Mouse (Mus musculus): ENCODE measurements around the gene Mydgf. TPM values are rescaled to one million over a fixed set of nuclear protein-coding genes. Genes with fewer than 3 reads are reported as not detected.

Mydgf gene
- polyA plus RNA-seq, 2 experiments, result 37.3 to 50.3 TPM

DNA sequence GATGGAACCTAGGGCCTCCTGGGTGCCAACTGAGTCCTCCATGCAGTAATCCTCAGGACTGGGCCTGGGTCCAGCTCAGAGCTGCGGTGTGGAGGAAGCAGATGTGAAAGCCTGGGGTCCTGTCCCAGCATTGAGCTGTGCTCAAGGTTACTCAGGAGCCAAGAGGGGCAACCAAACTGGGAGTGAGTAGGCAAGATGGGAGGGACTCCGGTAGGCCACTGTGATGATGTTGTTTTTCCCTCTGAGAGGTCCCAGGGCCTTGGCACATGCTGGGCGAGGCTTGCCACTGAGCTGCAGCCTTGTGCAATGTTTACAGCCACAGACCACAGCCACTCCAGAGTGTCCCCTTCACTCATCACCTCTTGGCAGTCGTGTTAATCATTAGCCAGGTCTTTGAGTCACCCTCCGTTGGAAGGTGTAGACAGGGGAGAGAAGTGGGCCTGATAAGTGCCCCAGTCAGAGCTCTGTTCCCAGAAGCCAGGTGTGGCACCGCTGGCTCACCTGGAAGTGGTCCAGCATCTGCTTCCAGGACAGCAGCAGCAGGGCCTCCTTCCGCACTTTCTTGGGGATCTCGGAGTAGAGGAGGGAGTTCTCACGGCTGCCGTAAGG is 22.7 kb upstream of the Mydgf start:
- DNase-seq (ENCODE audit: low read depth in 3 of 3, low spot score in 3 of 3) (peak in 1 of 3 experiments; percentile 35), ATAC-seq (ENCODE audit: insufficient read depth) (peak; percentile 70)
- H3K27ac ChIP-seq, result no peak overlapping the region
- WGBS (ENCODE audit: insufficient replicate concordance), result 71% methylated on average over 10 of the region's 10 CpGs
- H3K36me3 ChIP-seq (replicated peaks; ENCODE audit: control insufficient read depth, insufficient read depth, low read depth), result peaks cover 21% of the 10 kb centered on the region
- H3K4me3 ChIP-seq (ENCODE audit: insufficient read depth in 1 of 2, low read depth in 2 of 2, low read length in 2 of 2), result no peak overlapping the region
- H3K4me1 ChIP-seq (replicated peaks; ENCODE audit: control insufficient read depth in 2 of 2, insufficient read depth in 2 of 2, low read length in 1 of 2), result no peaks in the 10 kb centered on the region
- H3K27me3 ChIP-seq (ENCODE audit: control insufficient read depth, insufficient read depth, low read length), result no peaks in the 10 kb centered on the region
- no peaks in the 10 kb centered on the region for H3K9me3 ChIP-seq (ENCODE audit: control insufficient read depth, low read length)
- no peak overlapping the region for H3K9ac ChIP-seq (replicated peaks)
- H3K4me2 ChIP-seq (ENCODE audit: low read depth), result no peak overlapping the region
- no peak for TF ChIP-seq EP300 (IDR thresholded peaks at IDR 0.05; ENCODE audit: low read depth)
- TF ChIP-seq CTCF (IDR thresholded peaks at IDR 0.05; ENCODE audit: low read depth), result no peak

DNA sequence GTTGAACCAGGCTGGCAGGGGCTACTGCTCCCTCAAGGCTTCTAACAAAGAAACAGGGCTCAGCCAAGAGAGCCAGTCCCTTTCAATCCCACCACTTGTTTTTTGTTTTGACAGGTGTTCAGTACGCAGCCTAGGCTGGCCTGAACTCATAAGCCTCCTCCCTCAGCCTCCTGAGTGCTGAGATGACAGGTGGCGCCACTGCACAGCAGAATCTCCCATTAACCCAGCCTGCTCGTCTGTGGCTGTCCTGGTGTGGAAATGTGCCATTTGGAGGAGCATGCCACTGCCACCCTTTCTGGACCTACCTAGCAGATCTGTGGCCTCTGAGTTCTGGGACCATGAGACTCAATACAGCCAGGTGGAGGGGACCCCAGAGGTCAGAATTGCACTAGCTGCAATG is 20.0 kb upstream of the Mydgf start:
- TF ChIP-seq EP300 (IDR thresholded peaks at IDR 0.05; ENCODE audit: low read depth) (no peak), CTCF (IDR thresholded peaks at IDR 0.05; ENCODE audit: low read depth) (peak; percentile 55)
- 65% methylated on average over 3 of the region's 3 CpGs for WGBS (ENCODE audit: insufficient replicate concordance)
- DNase-seq (ENCODE audit: low read depth in 3 of 3, low spot score in 3 of 3) (no peak), ATAC-seq (ENCODE audit: insufficient read depth) (no peak)
- no peak overlapping the region for H3K4me2 ChIP-seq (ENCODE audit: low read depth)
- no peaks in the 10 kb centered on the region for H3K4me1 ChIP-seq (replicated peaks; ENCODE audit: control insufficient read depth in 2 of 2, insufficient read depth in 2 of 2, low read length in 1 of 2)
- no peaks in the 10 kb centered on the region for H3K9me3 ChIP-seq (ENCODE audit: control insufficient read depth, low read length)
- no peaks in the 10 kb centered on the region for H3K27me3 ChIP-seq (ENCODE audit: control insufficient read depth, insufficient read depth, low read length)
- no peak overlapping the region for H3K9ac ChIP-seq (replicated peaks)
- no peak overlapping the region for H3K4me3 ChIP-seq (ENCODE audit: insufficient read depth in 1 of 2, low read depth in 2 of 2, low read length in 2 of 2)
- peaks cover 21% of the 10 kb centered on the region for H3K36me3 ChIP-seq (replicated peaks; ENCODE audit: control insufficient read depth, insufficient read depth, low read depth)
- H3K27ac ChIP-seq, result no peak overlapping the region

GRCm38 (mm10) chr17:56202476-56202875 is 18.8 kb upstream of the Mydgf start:
- H3K9ac ChIP-seq (replicated peaks), result no peak overlapping the region
- H3K4me1 ChIP-seq (replicated peaks; ENCODE audit: control insufficient read depth in 2 of 2, insufficient read depth in 2 of 2, low read length in 1 of 2), result no peaks in the 10 kb centered on the region
- no peak overlapping the region for H3K4me2 ChIP-seq (ENCODE audit: low read depth)
- no peak overlapping the region for H3K4me3 ChIP-seq (ENCODE audit: insufficient read depth in 1 of 2, low read depth in 2 of 2, low read length in 2 of 2)
- DNase-seq (ENCODE audit: low read depth in 3 of 3, low spot score in 3 of 3), result no peak
- no peaks in the 10 kb centered on the region for H3K9me3 ChIP-seq (ENCODE audit: control insufficient read depth, low read length)
- H3K36me3 ChIP-seq (replicated peaks; ENCODE audit: control insufficient read depth, insufficient read depth, low read depth), result peaks cover 21% of the 10 kb centered on the region
- WGBS (ENCODE audit: insufficient replicate concordance), result 80% methylated on average over 8 of the region's 8 CpGs
- H3K27me3 ChIP-seq (ENCODE audit: control insufficient read depth, insufficient read depth, low read length), result no peaks in the 10 kb centered on the region
- no peak overlapping the region for H3K27ac ChIP-seq
- TF ChIP-seq EP300 (IDR thresholded peaks at IDR 0.05; ENCODE audit: low read depth), result no peak
- no peak for TF ChIP-seq CTCF (IDR thresholded peaks at IDR 0.05; ENCODE audit: low read depth)
- no peak for ATAC-seq (ENCODE audit: insufficient read depth)

DNA sequence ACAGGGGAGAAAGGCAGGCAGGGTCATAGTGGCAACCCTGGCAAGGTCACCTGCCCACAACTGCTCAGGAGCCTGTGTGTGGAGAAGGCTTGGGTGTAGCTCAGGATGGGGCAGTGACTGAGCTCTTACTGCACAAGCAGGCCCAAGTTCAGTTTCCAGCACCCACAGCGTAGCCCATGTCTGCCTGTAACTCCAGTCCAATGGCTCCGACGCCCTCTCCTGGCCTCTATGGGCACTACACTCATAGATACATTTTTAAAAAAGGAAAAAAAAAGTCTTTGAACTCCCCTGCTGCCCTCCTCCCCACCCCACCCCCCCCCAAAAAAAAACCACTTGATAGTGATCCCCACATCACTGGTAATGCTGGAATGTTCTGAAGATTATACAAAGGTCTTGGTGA is 17.9 kb upstream of the Mydgf start:
- Histone ChIP-seq H3K4me2 (ENCODE audit: low read depth) (no peak overlapping the region), H3K4me1 (replicated peaks; ENCODE audit: control insufficient read depth in 2 of 2, insufficient read depth in 2 of 2, low read length in 1 of 2) (no peaks in the 10 kb centered on the region), H3K27me3 (ENCODE audit: control insufficient read depth, insufficient read depth, low read length) (no peaks in the 10 kb centered on the region), H3K9me3 (ENCODE audit: control insufficient read depth, low read length) (no peaks in the 10 kb centered on the region), H3K4me3 (ENCODE audit: insufficient read depth in 1 of 2, low read depth in 2 of 2, low read length in 2 of 2) (no peak overlapping the region), H3K36me3 (replicated peaks; ENCODE audit: control insufficient read depth, insufficient read depth, low read depth) (peaks cover 21% of the 10 kb centered on the region), H3K27ac (no peak overlapping the region), H3K9ac (replicated peaks) (no peak overlapping the region)
- ATAC-seq (ENCODE audit: insufficient read depth), result no peak
- TF ChIP-seq EP300 (IDR thresholded peaks at IDR 0.05; ENCODE audit: low read depth) (no peak), CTCF (IDR thresholded peaks at IDR 0.05; ENCODE audit: low read depth) (peak; percentile 50)
- 63% methylated on average over 3 of the region's 3 CpGs for WGBS (ENCODE audit: insufficient replicate concordance)
- no peak for DNase-seq (ENCODE audit: low read depth in 3 of 3, low spot score in 3 of 3)

GRCm38 (mm10) chr17:56200586-56200985 is 16.9 kb upstream of the Mydgf start:
- no peak overlapping the region for H3K4me2 ChIP-seq (ENCODE audit: low read depth)
- WGBS (ENCODE audit: insufficient replicate concordance), result 75% methylated on average over 9 of the region's 9 CpGs
- no peaks in the 10 kb centered on the region for H3K27me3 ChIP-seq (ENCODE audit: control insufficient read depth, insufficient read depth, low read length)
- DNase-seq (ENCODE audit: low read depth in 3 of 3, low spot score in 3 of 3), result no peak
- H3K4me3 ChIP-seq (ENCODE audit: insufficient read depth in 1 of 2, low read depth in 2 of 2, low read length in 2 of 2), result no peak overlapping the region
- H3K27ac ChIP-seq, result no peak overlapping the region
- no peaks in the 10 kb centered on the region for H3K4me1 ChIP-seq (replicated peaks; ENCODE audit: control insufficient read depth in 2 of 2, insufficient read depth in 2 of 2, low read length in 1 of 2)
- H3K9me3 ChIP-seq (ENCODE audit: control insufficient read depth, low read length), result no peaks in the 10 kb centered on the region
- no peak overlapping the region for H3K9ac ChIP-seq (replicated peaks)
- H3K36me3 ChIP-seq (replicated peaks; ENCODE audit: control insufficient read depth, insufficient read depth, low read depth), result peaks cover 21% of the 10 kb centered on the region
- ATAC-seq (ENCODE audit: insufficient read depth), result no peak
- TF ChIP-seq EP300 (IDR thresholded peaks at IDR 0.05; ENCODE audit: low read depth) (no peak), CTCF (IDR thresholded peaks at IDR 0.05; ENCODE audit: low read depth) (peak; percentile 66)

Data from liver, embryonic 14.5 days (tissue).